Mouse (Mus musculus) neural tube, embryonic 11.5 days (tissue): ENCODE results near the gene Misp. TPM values are rescaled to one million over a fixed set of nuclear protein-coding genes. Genes with fewer than 3 reads are reported as not detected.

Source experiments
- ATAC-seq: fragments of 200-750 bp; cut with Nextera tagmentation; 2 replicates; pipeline ENCODE4 v1.8.0; 2017; ENCODE audit warnings: moderate number of reproducible peaks, mild to moderate bottlenecking, moderate TSS enrichment, moderate library complexity; ENCODE audit not compliant: insufficient read depth, low FRiP score, low TSS enrichment
- DNase-seq: peaks from one replicate; pipeline ENCODE4 v3.0.0-alpha.2; 2015; ENCODE audit warnings: low spot score
- H3K27ac ChIP-seq: fragments of 300-500 bp; sonication (generic); 2 replicates; pipeline ENCODE4 v1.5.1; 2014; ENCODE audit warnings: low read depth, mild to moderate bottlenecking, low read length
- H3K27me3 ChIP-seq: fragments of 300-500 bp; sonication (generic); 2 replicates; pipeline ENCODE4 v1.6.1; 2014; ENCODE audit warnings: mild to moderate bottlenecking, low read length, mixed read lengths; ENCODE audit not compliant: control insufficient read depth, insufficient read depth
- H3K36me3 ChIP-seq: fragments of 300-500 bp; sonication (generic); 2 replicates; pipeline ENCODE4 v1.6.1; 2014; ENCODE audit warnings: mild to moderate bottlenecking, low read length, moderate library complexity, mixed read lengths; ENCODE audit not compliant: control insufficient read depth, insufficient read depth
- H3K4me1 ChIP-seq: fragments of 300-500 bp; sonication (generic); 2 replicates; pipeline ENCODE4 v1.6.1; 2014; ENCODE audit warnings: low read length, mixed read lengths; ENCODE audit not compliant: control insufficient read depth, insufficient read depth
- H3K4me2 ChIP-seq: fragments of 300-500 bp; sonication (generic); 2 replicates; pipeline ENCODE4 v1.6.1; 2014; ENCODE audit warnings: low read depth, mild to moderate bottlenecking, moderate library complexity
- H3K4me3 ChIP-seq: fragments of 300-500 bp; sonication (generic); 2 replicates; pipeline ENCODE4 v1.5.1; 2014; ENCODE audit warnings: low read depth, low read length
- H3K9ac ChIP-seq: fragments of 300-500 bp; sonication (generic); 2 replicates; pipeline ENCODE4 v1.6.1; 2014; ENCODE audit warnings: mild to moderate bottlenecking, low read length
- H3K9me3 ChIP-seq: fragments of 300-500 bp; sonication (generic); 2 replicates; pipeline ENCODE4 v1.6.1; 2016; ENCODE audit warnings: low read length; ENCODE audit not compliant: control insufficient read depth
- WGBS: fragments of 180-500 bp; shearing (Covaris S2); extraction: QIAGEN DNeasy Blood & Tissue Kit; methylation state at CpG from one replicate; pipeline ENCODE4 v1.1.7; 2014; 5-methylcytosine and 5-hydroxymethylcytosine counted together
- polyA plus RNA-seq: library from polyadenylated mRNA; unstranded; fragments of >200 nt; fragmentation: Nextera tagmentation; extraction: Ambion mirVana; gene quantifications from 2 replicates; pipeline ENCODE4 v1.2.1, GENCODE M21; 2014

Gene Misp
- polyA plus RNA-seq, 1 experiment from 2014 or later = 1.6 TPM

GRCm38 (mm10) chr10:79801837-79802236 is 19.0 kb upstream of the Misp start:
- WGBS = 42% methylated on average over 3 of the region's 3 CpGs
- Histone ChIP-seq H3K36me3 (no peaks in the 10 kb centered on the region; the same call in 1 of the 2 replicates), H3K4me1 (peaks cover 50% of the 10 kb centered on the region), H3K9ac (no peak overlapping the region), H3K9me3 (no peaks in the 10 kb centered on the region), H3K27me3 (no peaks in the 10 kb centered on the region), H3K27ac (0 out of 2 replicates have a peak overlapping the region, but pooled peaks have one; percentile 41), H3K4me2 (no peak overlapping the region), H3K4me3 (no peak overlapping the region)
- DNase-seq (no peak), ATAC-seq (no peak)

DNA sequence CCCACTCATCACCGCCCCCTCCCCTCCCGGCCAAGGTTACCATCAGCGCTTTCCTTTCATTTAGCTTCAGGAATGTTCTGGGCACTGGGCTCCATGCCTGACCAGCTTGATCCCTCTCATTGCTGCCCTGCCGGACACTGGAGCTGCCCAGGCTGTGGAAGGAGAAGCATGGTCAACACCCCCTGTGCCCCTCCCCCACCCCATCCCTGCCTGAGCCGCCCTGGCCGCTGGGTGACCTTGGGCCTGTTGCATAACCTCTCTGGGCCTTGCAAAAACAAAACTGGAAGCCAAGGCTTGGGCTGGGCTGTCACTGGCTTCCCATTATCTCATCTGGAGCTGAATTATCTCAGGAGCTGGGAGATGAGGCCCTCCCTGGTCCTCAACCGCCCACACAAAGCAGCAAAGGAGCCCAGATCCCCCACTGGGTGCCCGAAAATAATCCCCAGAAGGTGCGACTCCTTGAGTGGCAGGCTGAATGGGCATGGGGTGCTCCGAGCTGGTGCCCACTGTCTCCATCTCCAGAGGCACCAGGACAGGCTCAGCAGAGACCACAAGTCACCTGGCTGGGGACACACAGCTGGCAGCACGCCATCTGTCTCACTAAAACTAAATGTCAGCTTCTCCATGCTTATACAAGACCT is 18.3 kb upstream of the Misp start:
- no peak overlapping the region for H3K9ac ChIP-seq
- H3K4me2 ChIP-seq = no peak overlapping the region
- no peaks in the 10 kb centered on the region for H3K9me3 ChIP-seq
- DNase-seq (no peak), ATAC-seq (no peak)
- WGBS = 42% methylated on average over 11 of the region's 11 CpGs
- H3K27ac ChIP-seq = peak overlapping the region; percentile 90
- peaks cover 56% of the 10 kb centered on the region for H3K4me1 ChIP-seq
- H3K27me3 ChIP-seq = no peaks in the 10 kb centered on the region
- H3K4me3 ChIP-seq = no peak overlapping the region
- peaks cover 1% of the 10 kb centered on the region; the same call in 1 of the 2 replicates for H3K36me3 ChIP-seq

DNA sequence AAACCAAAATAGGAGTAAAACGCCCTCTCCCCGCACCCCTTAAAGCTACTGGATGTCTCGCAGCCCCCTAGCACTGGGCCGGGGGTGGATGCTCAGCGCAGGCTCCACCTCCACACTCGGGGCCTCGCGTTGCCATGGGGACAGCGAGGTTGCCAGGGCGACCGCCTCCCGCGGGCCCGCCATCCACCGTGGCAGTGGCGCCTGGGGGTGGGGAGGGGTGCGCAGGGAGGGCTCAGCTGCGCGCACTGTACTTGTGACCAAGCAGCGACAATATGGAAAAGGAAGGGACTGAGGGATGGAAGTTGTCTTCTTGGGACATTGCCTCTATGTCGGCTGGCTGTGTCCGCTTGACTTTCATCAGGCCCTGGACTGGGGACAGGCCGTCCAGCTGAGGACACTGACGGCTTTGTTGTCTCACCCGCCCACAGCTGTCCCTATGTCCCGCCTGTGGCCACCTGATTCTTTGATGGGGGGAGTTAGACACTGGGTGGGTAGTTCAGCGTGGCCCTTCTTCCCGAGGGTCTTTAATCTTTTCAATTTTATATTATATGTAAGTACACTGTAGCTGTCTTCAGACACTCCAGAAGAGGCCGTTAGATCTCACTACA is 17.0 kb upstream of the Misp start:
- peak overlapping the region; percentile 31 for H3K9ac ChIP-seq
- H3K4me1 ChIP-seq = peaks cover 56% of the 10 kb centered on the region

GRCm38 (mm10) chr10:79805636-79806035 is 15.2 kb upstream of the Misp start:
- Histone ChIP-seq H3K4me3 (no peak overlapping the region), H3K9ac (peak overlapping the region; percentile 4; the same call in 1 of the 2 replicates), H3K9me3 (no peaks in the 10 kb centered on the region), H3K4me2 (no peak overlapping the region), H3K4me1 (peaks cover 54% of the 10 kb centered on the region), H3K36me3 (peaks cover 8% of the 10 kb centered on the region), H3K27ac (0 out of 2 replicates have a peak overlapping the region, but pooled peaks have one; percentile 20), H3K27me3 (no peaks in the 10 kb centered on the region)
- WGBS = 68% methylated on average over 11 of the region's 11 CpGs
- no peak for DNase-seq
- ATAC-seq = no peak

More for the DNA sequence above, 17.0 kb upstream of the Misp start:
- H3K36me3 ChIP-seq = peaks cover 2% of the 10 kb centered on the region; the same call in 1 of the 2 replicates
- no peaks in the 10 kb centered on the region for H3K27me3 ChIP-seq
- peak; percentile 92 for ATAC-seq
- peak overlapping the region; percentile 41 for H3K4me2 ChIP-seq
- 4% methylated on average over 29 of the region's 29 CpGs for WGBS
- DNase-seq = peak; percentile 94
- H3K27ac ChIP-seq = peak overlapping the region; percentile 90
- H3K9me3 ChIP-seq = no peaks in the 10 kb centered on the region
- 0 out of 2 replicates have a peak overlapping the region, but pooled peaks have one; percentile 13 for H3K4me3 ChIP-seq

DNA sequence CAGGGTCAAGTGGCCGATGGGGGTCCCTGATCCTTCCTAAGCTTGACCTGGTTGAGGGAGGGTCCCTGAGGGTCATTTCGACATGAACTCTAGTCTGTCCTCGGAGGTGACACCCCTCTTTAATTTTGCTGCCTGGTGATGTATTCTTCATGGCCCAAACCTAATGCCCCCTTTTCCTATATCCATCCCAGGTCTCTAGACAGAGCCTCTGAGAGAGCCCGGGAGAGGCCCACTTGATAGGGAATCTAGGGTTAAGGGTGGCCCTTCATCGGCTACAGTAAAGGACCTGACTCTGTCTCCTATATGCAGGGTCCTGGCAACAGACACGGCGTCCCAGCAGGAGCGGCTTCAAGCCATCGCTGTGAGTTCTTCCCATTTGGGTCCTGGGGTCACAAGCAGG is 14.5 kb upstream of the Misp start:
- Histone ChIP-seq H3K27ac (0 out of 2 replicates have a peak overlapping the region, but pooled peaks have one; percentile 20), H3K36me3 (peaks cover 8% of the 10 kb centered on the region), H3K4me2 (no peak overlapping the region), H3K4me3 (no peak overlapping the region), H3K9me3 (no peaks in the 10 kb centered on the region), H3K27me3 (no peaks in the 10 kb centered on the region), H3K9ac (no peak overlapping the region; the same call in 1 of the 2 replicates), H3K4me1 (peaks cover 54% of the 10 kb centered on the region)
- WGBS = 88% methylated on average over 9 of the region's 9 CpGs
- DNase-seq (no peak), ATAC-seq (no peak)

- Histone ChIP-seq H3K4me1 (peaks cover 48% of the 10 kb centered on the region), H3K36me3 (peaks cover 8% of the 10 kb centered on the region), H3K27ac (no peak overlapping the region), H3K4me2 (no peak overlapping the region), H3K4me3 (no peak overlapping the region), H3K9ac (no peak overlapping the region; the same call in 1 of the 2 replicates), H3K27me3 (no peaks in the 10 kb centered on the region), H3K9me3 (no peaks in the 10 kb centered on the region)
- WGBS = 76% methylated on average over 10 of the region's 10 CpGs
- DNase-seq (no peak), ATAC-seq (no peak)
These were observed 13.8 kb upstream of the Misp start for GRCm38 (mm10) chr10:79806972-79807371.

DNA sequence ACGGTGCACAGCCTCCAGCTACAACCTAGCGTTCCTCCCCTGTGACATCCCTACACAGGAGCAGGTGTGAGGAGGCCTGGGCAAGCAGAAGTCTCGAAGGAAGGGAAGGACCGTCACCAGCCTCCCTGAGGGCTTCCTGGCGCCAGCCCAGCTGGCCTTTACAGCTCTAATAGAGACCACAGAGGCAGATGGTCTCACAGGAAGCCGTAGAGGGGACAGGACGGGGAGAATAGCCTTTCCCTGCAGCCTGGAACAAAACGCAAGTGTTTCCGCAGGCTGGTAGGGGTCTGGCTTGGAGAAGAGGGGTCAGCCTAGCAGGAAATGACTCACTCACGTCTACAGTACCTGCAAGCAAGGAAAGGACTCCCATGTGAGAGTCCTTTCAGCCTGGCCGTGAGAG is 13.0 kb upstream of the Misp start:
- peak overlapping the region; percentile 64; the same call in 1 of the 2 replicates for H3K27ac ChIP-seq
- H3K36me3 ChIP-seq = peaks cover 8% of the 10 kb centered on the region
- H3K27me3 ChIP-seq = no peaks in the 10 kb centered on the region
- H3K9me3 ChIP-seq = no peaks in the 10 kb centered on the region
- H3K4me1 ChIP-seq = peaks cover 40% of the 10 kb centered on the region
- H3K4me3 ChIP-seq = no peak overlapping the region
- H3K9ac ChIP-seq = 0 out of 2 replicates have a peak overlapping the region, but pooled peaks have one; percentile 12
- DNase-seq = no peak
- no peak overlapping the region for H3K4me2 ChIP-seq
- no peak for ATAC-seq
- 52% methylated on average over 11 of the region's 11 CpGs for WGBS

DNA sequence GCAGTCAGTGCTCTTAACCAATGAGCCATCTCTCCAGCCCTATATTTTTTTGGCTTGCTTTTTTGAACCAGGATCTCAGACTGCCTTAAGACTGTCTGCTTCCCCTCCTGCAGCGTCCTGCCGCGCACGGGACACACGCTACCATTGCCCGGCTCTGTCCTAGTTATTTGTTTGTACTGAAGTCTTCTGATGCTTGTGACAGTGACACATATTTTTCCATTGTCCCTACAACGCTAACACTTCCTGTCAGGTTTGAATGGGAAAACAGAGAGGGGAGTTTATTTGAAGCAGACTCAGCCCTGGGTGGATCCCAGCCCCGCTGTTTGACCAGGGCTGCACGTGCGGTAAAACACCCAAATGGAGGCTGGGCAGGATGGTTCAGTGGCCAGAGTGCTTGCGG is 12.1 kb upstream of the Misp start:
- Histone ChIP-seq H3K36me3 (peaks cover 8% of the 10 kb centered on the region), H3K9ac (no peak overlapping the region), H3K4me2 (no peak overlapping the region), H3K27me3 (no peaks in the 10 kb centered on the region), H3K4me1 (peaks cover 31% of the 10 kb centered on the region), H3K9me3 (no peaks in the 10 kb centered on the region), H3K4me3 (no peak overlapping the region), H3K27ac (0 out of 2 replicates have a peak overlapping the region, but pooled peaks have one; percentile 64)
- 90% methylated on average over 11 of the region's 11 CpGs for WGBS
- DNase-seq (no peak), ATAC-seq (no peak)
